Mouse (Mus musculus) thymus, adult 2 months (tissue): ENCODE measurements around the gene Ankrd34a.
A peak's percentile ranks its signal among the peaks of the same experiment; 100 is the strongest.

Experiments used
- CTCF ChIP-seq: fragments of 200-500 bp; IDR thresholded peaks from 2 replicates; pipeline ENCODE4 v1.5.1; 2012; ENCODE audit warnings: mild to moderate bottlenecking, control low read depth, low read length, moderate library complexity, borderline replicate concordance; ENCODE audit not compliant: control insufficient read depth, poor library complexity, insufficient read depth; ENCODE audit errors: extremely low read depth
- POLR2A ChIP-seq: fragments of 200-500 bp; IDR thresholded peaks from 2 replicates; pipeline ENCODE4 v1.6.1; 2012; ENCODE audit warnings: mild to moderate bottlenecking, low read length, control low read depth, moderate library complexity; ENCODE audit not compliant: control insufficient read depth, poor library complexity, insufficient read depth; ENCODE audit errors: extremely low read depth

DNA sequence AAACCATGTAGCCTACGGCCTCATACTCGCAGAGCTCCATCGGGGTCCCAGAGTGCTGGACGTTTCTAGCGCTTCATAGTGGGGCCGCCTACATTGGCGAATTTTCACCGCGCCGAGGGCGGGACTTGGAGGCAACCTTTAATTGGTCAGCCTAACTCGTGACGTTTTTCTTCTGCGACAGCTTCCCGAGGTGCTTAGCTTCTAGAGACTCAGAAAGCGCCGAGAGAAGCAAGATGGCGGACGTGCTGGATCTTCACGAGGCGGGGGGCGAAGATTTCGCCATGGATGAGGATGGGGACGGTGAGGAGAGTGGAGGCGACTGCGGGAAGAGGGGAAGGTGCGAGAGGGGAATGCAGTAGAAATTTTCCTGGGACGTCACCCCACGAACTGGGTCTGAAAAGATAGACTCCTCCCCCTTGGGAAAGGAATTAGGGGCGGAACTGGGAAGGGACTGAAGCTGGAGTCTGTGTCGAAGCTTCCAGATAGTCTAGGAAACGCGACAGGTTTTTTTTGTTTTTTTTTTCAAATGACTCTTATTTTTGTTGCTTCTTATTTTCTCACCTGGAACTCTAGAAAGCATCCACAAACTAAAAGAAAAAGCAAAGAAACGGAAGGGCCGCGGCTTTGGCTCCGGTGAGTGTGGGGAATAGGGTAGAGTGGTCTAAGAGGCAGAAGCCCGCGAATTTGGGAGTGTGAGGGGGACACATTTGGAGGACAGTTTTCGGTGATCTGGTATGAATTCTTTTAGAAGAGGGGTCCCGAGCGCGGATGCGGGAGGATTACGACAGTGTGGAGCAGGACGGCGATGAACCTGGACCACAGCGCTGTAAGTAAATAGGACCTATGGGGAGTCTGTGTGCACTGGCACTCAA lies 33.5 kb downstream of the Ankrd34a start, which contains the start of gene Rbm8a:
- peak; percentile 36; the same call in 1 of the 2 replicates for TF ChIP-seq CTCF
- TF ChIP-seq POLR2A: peak; percentile 84
